Mouse (Mus musculus) embryonic facial prominence, embryonic 14.5 days (tissue): ENCODE results near the gene Gm49510. TPM values are rescaled to one million over a fixed set of nuclear protein-coding genes. Genes with fewer than 3 reads are reported as not detected.
A peak's percentile ranks its signal among the peaks of the same experiment; 100 is the strongest.

Experiments
- ATAC-seq: fragments of 200-750 bp; cut with Nextera tagmentation; 2 replicates; pipeline ENCODE4 v1.8.0; 2017; ENCODE audit warnings: low read depth, moderate number of reproducible peaks, moderate TSS enrichment
- DNase-seq: peaks from one replicate; pipeline ENCODE4 v3.0.0-alpha.2; 2015; ENCODE audit warnings: low spot score
- H3K27ac ChIP-seq: fragments of 300-500 bp; sonication (generic); replicated peaks from 2 replicates; pipeline ENCODE4 v1.5.1; 2014; ENCODE audit warnings: low read depth, mild to moderate bottlenecking, low read length, moderate library complexity
- H3K27me3 ChIP-seq: fragments of 300-500 bp; sonication (generic); replicated peaks from 2 replicates; pipeline ENCODE4 v1.6.1; 2014; ENCODE audit warnings: low read length; ENCODE audit not compliant: control insufficient read depth, insufficient read depth
- H3K36me3 ChIP-seq: fragments of 300-500 bp; sonication (generic); 2 replicates; pipeline ENCODE4 v1.6.1; 2014; ENCODE audit warnings: low read length, mixed read lengths; ENCODE audit not compliant: control insufficient read depth, insufficient read depth
- H3K4me1 ChIP-seq: fragments of 300-500 bp; sonication (generic); 2 replicates; pipeline ENCODE4 v1.6.1; 2014; ENCODE audit warnings: antibody characterized with exemption, low read length; ENCODE audit not compliant: control insufficient read depth, insufficient read depth
- H3K4me2 ChIP-seq: fragments of 300-500 bp; sonication (generic); 2 replicates; pipeline ENCODE4 v1.6.1; 2014; ENCODE audit warnings: low read depth, mild to moderate bottlenecking, low read length, moderate library complexity, mixed read lengths
- H3K4me3 ChIP-seq: fragments of 300-500 bp; sonication (generic); 2 replicates; pipeline ENCODE4 v1.5.1; 2014; ENCODE audit warnings: low read depth, mild to moderate bottlenecking, low read length
- H3K9ac ChIP-seq: fragments of 300-500 bp; sonication (generic); 2 replicates; pipeline ENCODE4 v1.6.1; 2014; ENCODE audit warnings: low read depth, mild to moderate bottlenecking, low read length, moderate library complexity, mixed read lengths
- H3K9me3 ChIP-seq: fragments of 300-500 bp; sonication (generic); 2 replicates; pipeline ENCODE4 v1.6.1; 2016; ENCODE audit warnings: low read length; ENCODE audit not compliant: control insufficient read depth
- WGBS: fragments of 180-500 bp; shearing (Covaris S2); extraction: QIAGEN DNeasy Blood & Tissue Kit; methylation state at CpG from one replicate; pipeline ENCODE4 v1.1.7; 2014; 5-methylcytosine and 5-hydroxymethylcytosine counted together
- polyA plus RNA-seq: library from polyadenylated mRNA; unstranded; fragments of >200 nt; fragmentation: Nextera tagmentation; extraction: Ambion mirVana; gene quantifications from 2 replicates; pipeline ENCODE4 v1.2.1, GENCODE M21; 2014

Gm49510 gene
- polyA plus RNA-seq, 1 experiment from 2014 or later, result 0.58 TPM

GRCm38 (mm10) chr15:78937311-78937710, 37.8 kb downstream of the Gm49510 start:
- Histone ChIP-seq H3K27me3 (no peaks in the 10 kb centered on the region), H3K36me3 (peaks cover 55% of the 10 kb centered on the region), H3K4me2 (no peak overlapping the region), H3K27ac (no peak overlapping the region), H3K4me3 (no peak overlapping the region), H3K9me3 (no peaks in the 10 kb centered on the region), H3K9ac (no peak overlapping the region), H3K4me1 (peaks cover 5% of the 10 kb centered on the region; the same call in 1 of the 2 replicates)
- ATAC-seq (no peak), DNase-seq (no peak)
- WGBS, result 95% methylated on average over 10 of the region's 10 CpGs

GRCm38 (mm10) chr15:78937963-78938362, 38.5 kb downstream of the Gm49510 start:
- Histone ChIP-seq H3K4me2 (no peak overlapping the region), H3K36me3 (peaks cover 55% of the 10 kb centered on the region), H3K27me3 (no peaks in the 10 kb centered on the region), H3K4me3 (no peak overlapping the region), H3K9me3 (no peaks in the 10 kb centered on the region), H3K9ac (no peak overlapping the region), H3K4me1 (peaks cover 6% of the 10 kb centered on the region; the same call in 1 of the 2 replicates), H3K27ac (no peak overlapping the region)
- DNase-seq (no peak), ATAC-seq (no peak)
- 84% methylated on average over 2 of the region's 2 CpGs for WGBS

GRCm38 (mm10) chr15:78940325-78940724, 40.9 kb downstream of the Gm49510 start:
- Histone ChIP-seq H3K4me1 (peaks cover 8% of the 10 kb centered on the region; the same call in 1 of the 2 replicates), H3K27ac (no peak overlapping the region), H3K9me3 (no peaks in the 10 kb centered on the region), H3K9ac (no peak overlapping the region), H3K36me3 (peaks cover 55% of the 10 kb centered on the region), H3K4me3 (no peak overlapping the region), H3K27me3 (no peaks in the 10 kb centered on the region), H3K4me2 (no peak overlapping the region)
- no peak for ATAC-seq
- 91% methylated on average over 13 of the region's 13 CpGs for WGBS
- no peak for DNase-seq

GRCm38 (mm10) chr15:78942663-78943062, 43.2 kb downstream of the Gm49510 start:
- Histone ChIP-seq H3K4me2 (peak overlapping the region; percentile 48), H3K4me3 (peak overlapping the region; percentile 26), H3K9me3 (no peaks in the 10 kb centered on the region), H3K36me3 (peaks cover 43% of the 10 kb centered on the region), H3K27ac (no peak overlapping the region), H3K4me1 (0 out of 2 replicates have a peak, but pooled peaks cover 3% of the 10 kb centered on the region), H3K9ac (peak overlapping the region; percentile 35; the same call in 1 of the 2 replicates), H3K27me3 (no peaks in the 10 kb centered on the region)
- peak; percentile 84 for DNase-seq
- ATAC-seq, result peak; percentile 60; the same call in 1 of the 2 replicates
- WGBS, result 4% methylated on average over 9 of the region's 9 CpGs

GRCm38 (mm10) chr15:78946232-78946631, 46.8 kb downstream of the Gm49510 start:
- Histone ChIP-seq H3K4me3 (no peak overlapping the region), H3K27me3 (no peaks in the 10 kb centered on the region), H3K4me2 (no peak overlapping the region), H3K9ac (no peak overlapping the region), H3K4me1 (0 out of 2 replicates have a peak, but pooled peaks cover 9% of the 10 kb centered on the region), H3K9me3 (no peaks in the 10 kb centered on the region), H3K27ac (no peak overlapping the region), H3K36me3 (0 out of 2 replicates have a peak, but pooled peaks cover 8% of the 10 kb centered on the region)
- DNase-seq, result no peak
- no peak for ATAC-seq
- WGBS, result 78% methylated on average over 7 of the region's 7 CpGs

GRCm38 (mm10) chr15:78947657-78948056, 48.2 kb downstream of the Gm49510 start, which contains the start of gene Triobp:
TSS of gene Triobp (plus strand) at chr15:78947724.
- no peaks in the 10 kb centered on the region for H3K36me3 ChIP-seq
- H3K27me3 ChIP-seq, result no peaks in the 10 kb centered on the region
- peak within 1 kb of the TSS; percentile 77 for H3K4me2 ChIP-seq
- peak within 1 kb of the TSS; percentile 54 for H3K4me3 ChIP-seq
- no peaks in the 10 kb centered on the region for H3K9me3 ChIP-seq
- WGBS, result under 1% methylated on average over 24 of the region's 24 CpGs
- peak within 1 kb of the TSS; percentile 49; the same call in 1 of the 2 replicates for H3K27ac ChIP-seq
- peak within 1 kb of the TSS; percentile 66 for H3K9ac ChIP-seq
- peak; percentile 98 for ATAC-seq
- DNase-seq, result peak; percentile 98
- H3K4me1 ChIP-seq, result 0 out of 2 replicates have a peak, but pooled peaks cover 9% of the 10 kb centered on the region

GRCm38 (mm10) chr15:78948152-78948725, 48.8 kb downstream of the Gm49510 start:
- Histone ChIP-seq H3K9ac (peak overlapping the region; percentile 66), H3K27ac (peak overlapping the region; percentile 49; the same call in 1 of the 2 replicates), H3K4me3 (peak overlapping the region; percentile 54), H3K4me1 (0 out of 2 replicates have a peak, but pooled peaks cover 6% of the 10 kb centered on the region), H3K9me3 (no peaks in the 10 kb centered on the region), H3K27me3 (no peaks in the 10 kb centered on the region), H3K4me2 (peak overlapping the region; percentile 77), H3K36me3 (no peaks in the 10 kb centered on the region)
- ATAC-seq (no peak), DNase-seq (no peak)
- WGBS, result 5% methylated on average over 11 of the region's 11 CpGs

GRCm38 (mm10) chr15:78948883-78949282, 49.4 kb downstream of the Gm49510 start:
- no peak overlapping the region; the same call in 1 of the 2 replicates for H3K4me3 ChIP-seq
- ATAC-seq (no peak), DNase-seq (no peak)
- no peaks in the 10 kb centered on the region for H3K27me3 ChIP-seq
- peak overlapping the region; percentile 77; the same call in 1 of the 2 replicates for H3K4me2 ChIP-seq
- H3K9me3 ChIP-seq, result no peaks in the 10 kb centered on the region
- H3K9ac ChIP-seq, result no peak overlapping the region
- 0 out of 2 replicates have a peak, but pooled peaks cover 6% of the 10 kb centered on the region for H3K4me1 ChIP-seq
- H3K27ac ChIP-seq, result no peak overlapping the region
- no peaks in the 10 kb centered on the region for H3K36me3 ChIP-seq
- 97% methylated on average over 3 of the region's 3 CpGs for WGBS
